Mouse (Mus musculus): ENCODE data around the gene Pcsk2. TPM values are rescaled to one million over a fixed set of nuclear protein-coding genes. Genes with fewer than 3 reads are reported as not detected.

Gene Pcsk2
- total RNA-seq, 2 experiments from 2014 or later: not detected

- ATAC-seq (ENCODE audit: poor library complexity, severe bottlenecking): no peak
Measured at GRCm38 (mm10) chr2:143832721-143833120, 286.8 kb downstream of the Pcsk2 start.

GRCm38 (mm10) chr2:143834082-143834481, 288.1 kb downstream of the Pcsk2 start:
- ATAC-seq (ENCODE audit: poor library complexity, severe bottlenecking): peak; percentile 51

GRCm38 (mm10) chr2:143835820-143836219, 289.9 kb downstream of the Pcsk2 start:
- ATAC-seq (ENCODE audit: poor library complexity, severe bottlenecking): peak; percentile 55

- peak; percentile 65 for ATAC-seq (ENCODE audit: poor library complexity, severe bottlenecking)
Measured at GRCm38 (mm10) chr2:143837291-143837701, 291.3 kb downstream of the Pcsk2 start.

GRCm38 (mm10) chr2:143838698-143839097, 292.7 kb downstream of the Pcsk2 start:
- ATAC-seq (ENCODE audit: poor library complexity, severe bottlenecking): peak; percentile 63

GRCm38 (mm10) chr2:143839458-143839857, 293.5 kb downstream of the Pcsk2 start:
- ATAC-seq (ENCODE audit: poor library complexity, severe bottlenecking): no peak

GRCm38 (mm10) chr2:143840895-143841294, 294.9 kb downstream of the Pcsk2 start:
- ATAC-seq (ENCODE audit: poor library complexity, severe bottlenecking): no peak

- no peak for ATAC-seq (ENCODE audit: poor library complexity, severe bottlenecking)
Measured at GRCm38 (mm10) chr2:143841536-143841935, 295.6 kb downstream of the Pcsk2 start.

- ATAC-seq (ENCODE audit: poor library complexity, severe bottlenecking): peak; percentile 43
Measured at GRCm38 (mm10) chr2:143844779-143845178, 298.8 kb downstream of the Pcsk2 start.

GRCm38 (mm10) chr2:143846799-143847198, 300.8 kb downstream of the Pcsk2 start:
- peak; percentile 88 for ATAC-seq (ENCODE audit: poor library complexity, severe bottlenecking)

GRCm38 (mm10) chr2:143847291-143847690, 301.3 kb downstream of the Pcsk2 start:
- no peak for ATAC-seq (ENCODE audit: poor library complexity, severe bottlenecking)

- peak; percentile 31; the same call in 1 of the 2 replicates for ATAC-seq (ENCODE audit: poor library complexity, severe bottlenecking)
Measured at GRCm38 (mm10) chr2:143851354-143852221, 305.6 kb downstream of the Pcsk2 start.

GRCm38 (mm10) chr2:143852295-143853275, 306.6 kb downstream of the Pcsk2 start:
- ATAC-seq (ENCODE audit: poor library complexity, severe bottlenecking): no peak

- peak; percentile 84 for ATAC-seq (ENCODE audit: poor library complexity, severe bottlenecking)
Measured at GRCm38 (mm10) chr2:143853447-143853846, 307.5 kb downstream of the Pcsk2 start.

- ATAC-seq (ENCODE audit: poor library complexity, severe bottlenecking): no peak
Measured at GRCm38 (mm10) chr2:143859166-143859565, 313.2 kb downstream of the Pcsk2 start.

- ATAC-seq (ENCODE audit: poor library complexity, severe bottlenecking): peak; percentile 50
Measured at GRCm38 (mm10) chr2:143862484-143863231, 316.7 kb downstream of the Pcsk2 start, which contains the start of gene Bfsp1. Gene Bfsp1 (minus strand): TSS chr2:143863173.

- no peak for ATAC-seq (ENCODE audit: poor library complexity, severe bottlenecking)
Measured at GRCm38 (mm10) chr2:143864600-143864999, 318.6 kb downstream of the Pcsk2 start.

All from megakaryocyte, adult 5-6 weeks (primary cell).